Mouse (Mus musculus) layer of hippocampus, adult 9-10 months (tissue): ENCODE data around the gene Mmp25.

Source experiments
- DNase-seq: peaks from one replicate; pipeline ENCODE4 v3.0.0; 2022; ENCODE audit warnings: low spot score

Mmp25 gene

GRCm38 (mm10) chr17:23664556-23665021, 19.5 kb upstream of the Mmp25 start:
- DNase-seq = no peak

DNA sequence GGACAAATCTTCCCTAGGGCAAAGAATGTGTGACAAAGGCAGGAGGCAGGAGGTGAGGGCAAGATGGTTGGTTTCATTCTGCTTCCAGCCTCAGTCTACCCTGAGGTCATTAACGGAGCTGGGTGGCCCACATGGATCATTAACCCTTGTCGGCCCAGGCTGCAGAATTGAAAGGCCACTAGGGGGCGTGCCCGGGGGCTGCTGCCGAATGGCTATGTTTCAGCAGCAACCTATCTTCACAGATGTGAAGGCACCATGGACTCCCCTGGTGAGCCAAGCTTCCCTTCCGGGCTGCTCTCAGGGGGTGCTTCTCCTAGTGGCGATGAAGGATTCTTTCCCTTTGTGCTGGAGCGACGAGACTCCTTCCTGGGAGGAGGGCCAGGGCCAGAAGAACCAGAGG, 16.4 kb upstream of the Mmp25 start:
- no peak for DNase-seq

- DNase-seq = no peak
Observed at GRCm38 (mm10) chr17:23660876-23661200, 15.8 kb upstream of the Mmp25 start.

DNA sequence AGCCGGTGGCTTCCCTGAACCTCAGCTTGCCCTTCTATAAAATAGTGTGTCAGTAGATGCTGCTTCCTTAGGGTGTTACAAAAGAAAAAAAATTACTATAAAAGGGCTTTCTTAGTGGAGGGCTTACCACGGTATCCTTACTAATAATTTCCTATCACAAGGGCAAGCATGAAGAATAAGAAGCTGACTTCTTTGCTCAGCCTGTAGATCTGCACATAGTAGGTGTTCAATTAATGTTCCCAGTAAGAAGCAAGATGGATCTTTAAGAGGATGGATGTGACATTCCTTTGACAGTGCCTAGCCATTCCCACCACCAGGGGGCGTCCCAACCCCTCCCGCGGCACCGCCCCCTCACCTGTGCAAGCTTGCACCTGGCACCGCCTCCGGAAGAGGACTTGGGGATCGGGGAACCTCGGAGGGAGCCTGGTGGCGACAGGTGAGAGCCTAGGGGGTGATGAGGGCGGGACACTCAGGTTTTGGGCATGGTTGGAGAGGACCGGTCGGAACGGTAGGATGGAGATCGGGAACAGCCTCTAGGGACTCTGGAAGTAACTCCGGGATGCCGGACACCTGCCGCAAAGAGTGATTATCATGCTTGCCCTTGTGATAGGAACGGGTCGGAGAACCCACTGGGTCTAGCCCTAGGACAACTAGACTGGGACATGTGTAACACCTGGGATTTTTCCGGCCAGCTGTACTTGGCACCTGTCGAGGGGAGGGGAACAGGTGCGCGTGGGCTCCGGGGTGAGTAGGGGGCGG, 15.2 kb upstream of the Mmp25 start, which contains the start of gene Bicdl2:
Gene Bicdl2 (plus strand): TSS at position 390 of the 759 bp plus-strand sequence.
- DNase-seq = no peak

GRCm38 (mm10) chr17:23658450-23658849, 13.4 kb upstream of the Mmp25 start:
- no peak for DNase-seq

DNA sequence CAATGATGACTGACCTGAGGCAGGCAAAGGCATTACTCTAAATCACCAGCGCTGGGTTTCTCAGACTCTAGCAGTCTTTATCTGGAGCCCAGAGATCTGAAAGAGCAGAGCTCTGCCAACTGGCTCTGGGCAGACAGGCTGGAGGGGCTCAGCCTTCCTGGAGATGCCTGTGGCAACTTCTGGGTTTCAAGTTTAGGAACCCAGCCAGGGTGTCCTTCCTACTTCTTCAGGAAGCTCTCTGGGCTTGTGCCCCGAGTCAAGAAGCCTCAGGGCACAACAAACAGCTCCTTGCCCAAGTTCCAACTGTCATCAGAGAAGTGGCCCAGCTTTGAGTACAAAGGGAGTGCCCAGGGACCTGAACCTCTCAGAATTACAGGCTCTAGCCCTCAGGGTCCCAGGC, 9.3 kb upstream of the Mmp25 start:
- DNase-seq = no peak

DNA sequence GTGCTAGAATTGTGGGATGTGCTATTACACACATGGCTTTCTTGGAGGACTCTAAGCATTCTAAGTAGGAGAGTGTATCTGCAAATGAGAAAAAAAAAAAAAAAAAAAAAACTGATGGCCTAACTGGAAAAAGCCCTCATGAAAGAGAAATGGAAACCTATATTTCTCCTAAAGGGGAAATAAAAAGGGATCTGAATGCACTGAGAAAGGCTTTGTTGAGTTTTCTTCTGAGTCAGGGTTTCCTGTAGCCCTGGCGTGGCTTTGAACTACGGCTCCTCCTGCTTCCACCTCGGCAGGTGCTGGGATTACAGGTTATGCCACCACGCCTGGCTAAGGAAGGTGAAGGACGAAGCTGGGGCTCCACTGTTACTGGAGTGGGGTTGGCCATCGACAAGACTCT, 8.9 kb upstream of the Mmp25 start:
- DNase-seq = no peak

DNA sequence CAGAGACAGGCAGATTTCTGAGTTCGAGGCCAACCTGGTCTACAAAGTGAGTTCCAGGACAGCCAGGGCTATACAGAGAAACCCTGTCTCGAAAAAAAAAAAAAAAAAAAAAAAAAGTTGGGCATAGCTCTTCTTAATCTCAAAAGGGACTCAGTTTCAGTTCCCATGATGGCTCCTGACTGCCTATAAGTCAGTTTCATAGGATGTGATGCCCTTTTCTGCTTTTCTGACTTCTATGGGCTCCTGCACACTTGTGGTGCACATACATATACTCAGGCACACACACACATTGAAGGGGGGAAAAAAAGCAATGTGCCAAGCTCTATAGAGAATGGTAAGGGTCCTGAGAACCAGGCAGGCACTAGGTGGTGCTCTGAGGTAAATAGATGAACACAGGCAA, 8.2 kb upstream of the Mmp25 start:
- no peak for DNase-seq

- DNase-seq = no peak
Observed at GRCm38 (mm10) chr17:23651363-23651762, 6.3 kb upstream of the Mmp25 start.

GRCm38 (mm10) chr17:23645894-23646293, 817 bp upstream of the Mmp25 start:
- no peak for DNase-seq

DNA sequence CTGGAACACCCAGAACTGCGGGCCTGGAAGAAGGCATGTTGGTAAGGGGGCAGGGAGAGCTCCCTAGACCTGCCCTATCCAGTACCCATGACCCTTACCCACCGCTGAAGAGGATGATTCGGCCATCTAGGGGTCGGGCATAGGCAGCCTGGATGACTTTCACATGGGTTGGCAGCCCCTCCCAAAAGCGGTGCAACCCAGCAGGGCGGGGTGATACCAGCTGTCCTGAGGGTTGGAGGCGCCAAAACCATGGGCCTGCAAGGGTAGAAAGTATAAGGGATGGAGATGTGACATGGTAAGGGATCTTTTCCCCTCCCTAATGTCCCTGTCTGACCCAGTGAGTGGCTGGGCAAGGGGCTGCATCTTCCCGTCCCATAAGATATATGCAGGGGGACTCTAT, 13.8 kb downstream of the Mmp25 start:
- no peak for DNase-seq

GRCm38 (mm10) chr17:23630195-23631020, 14.7 kb downstream of the Mmp25 start:
- peak; percentile 63 for DNase-seq

GRCm38 (mm10) chr17:23627813-23628212, 17.3 kb downstream of the Mmp25 start:
- DNase-seq = no peak

- DNase-seq = no peak
Observed at GRCm38 (mm10) chr17:23620351-23620750, 24.7 kb downstream of the Mmp25 start.

DNA sequence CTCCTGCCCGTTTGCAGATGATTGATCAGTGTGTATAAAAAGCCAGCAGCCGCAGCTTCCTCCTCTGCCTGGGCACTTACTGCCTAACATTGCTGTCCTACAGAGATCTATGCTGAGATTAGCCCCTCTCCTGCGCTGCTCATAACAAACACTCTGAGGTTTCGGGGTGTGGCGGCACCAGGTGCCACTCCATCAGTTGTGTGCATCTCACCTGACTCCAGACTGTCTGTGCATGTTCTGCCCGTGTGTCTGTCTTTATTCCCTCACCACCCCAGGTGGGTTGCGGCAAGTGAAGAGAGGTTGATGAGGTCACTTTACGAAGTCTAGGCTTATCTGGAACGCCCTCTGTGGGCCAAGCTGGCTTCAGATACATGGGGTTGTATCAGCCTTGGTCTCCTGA, 28.0 kb downstream of the Mmp25 start:
- DNase-seq = no peak

DNA sequence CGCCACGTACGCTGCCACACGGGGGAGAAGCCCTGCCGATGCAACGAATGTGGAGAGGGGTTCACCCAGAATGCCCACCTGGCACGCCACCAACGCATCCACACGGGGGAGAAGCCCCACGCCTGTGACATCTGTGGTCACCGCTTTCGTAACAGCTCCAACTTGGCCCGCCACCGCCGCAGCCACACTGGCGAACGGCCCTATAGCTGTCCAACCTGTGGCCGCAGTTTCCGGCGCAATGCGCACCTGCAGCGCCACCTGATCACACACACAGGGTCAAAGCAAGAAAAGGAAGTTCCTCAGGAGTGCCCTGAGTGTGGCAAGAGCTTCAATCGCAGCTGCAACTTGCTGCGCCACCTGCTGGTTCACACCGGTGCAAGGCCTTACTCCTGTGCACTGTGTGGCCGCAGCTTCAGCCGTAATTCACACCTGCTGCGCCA, 34.7 kb downstream of the Mmp25 start:
- DNase-seq = no peak

GRCm38 (mm10) chr17:23609612-23610011, 35.5 kb downstream of the Mmp25 start:
- no peak for DNase-seq

DNA sequence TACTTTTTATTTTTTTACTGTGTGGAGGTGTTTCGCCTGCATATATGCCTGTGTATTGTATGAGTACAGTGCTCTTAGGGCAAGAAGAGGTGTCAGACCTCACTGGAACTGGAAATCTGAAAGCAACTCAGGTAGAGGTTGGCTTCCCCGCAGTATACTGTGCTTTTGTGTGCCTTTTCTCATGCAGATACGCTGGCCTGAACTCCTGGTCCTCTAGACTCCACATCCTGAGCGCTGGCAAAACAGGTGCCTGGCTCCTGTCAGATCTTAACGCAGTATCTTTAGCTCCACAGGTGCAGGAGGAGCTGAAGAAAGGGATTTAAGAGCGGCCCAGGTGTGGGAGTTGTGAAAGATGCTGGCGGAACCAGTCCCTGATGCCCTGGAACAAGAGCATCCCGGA, 39.9 kb downstream of the Mmp25 start:
- no peak for DNase-seq

DNA sequence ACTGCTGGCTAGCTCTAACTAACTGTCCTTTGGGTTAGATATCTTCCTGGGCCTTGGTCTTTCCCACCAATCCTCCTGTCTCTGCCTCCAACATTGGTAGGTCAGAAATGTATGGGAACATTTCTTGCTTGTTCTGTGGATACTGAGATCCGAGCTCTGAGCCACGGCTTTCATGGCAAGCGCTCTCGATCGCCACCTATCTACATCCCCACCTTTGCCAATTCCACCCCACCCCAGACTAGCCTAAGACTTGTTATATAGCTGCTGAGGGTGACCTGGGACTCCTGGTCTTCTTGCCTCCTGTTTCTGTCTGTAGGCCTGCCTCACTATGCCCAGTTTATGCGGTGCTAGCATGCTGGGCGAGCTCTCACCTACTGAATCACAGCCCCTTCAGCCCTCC, 40.7 kb downstream of the Mmp25 start:
- no peak for DNase-seq

- no peak for DNase-seq
Observed at GRCm38 (mm10) chr17:23603542-23603941, 41.5 kb downstream of the Mmp25 start.

DNA sequence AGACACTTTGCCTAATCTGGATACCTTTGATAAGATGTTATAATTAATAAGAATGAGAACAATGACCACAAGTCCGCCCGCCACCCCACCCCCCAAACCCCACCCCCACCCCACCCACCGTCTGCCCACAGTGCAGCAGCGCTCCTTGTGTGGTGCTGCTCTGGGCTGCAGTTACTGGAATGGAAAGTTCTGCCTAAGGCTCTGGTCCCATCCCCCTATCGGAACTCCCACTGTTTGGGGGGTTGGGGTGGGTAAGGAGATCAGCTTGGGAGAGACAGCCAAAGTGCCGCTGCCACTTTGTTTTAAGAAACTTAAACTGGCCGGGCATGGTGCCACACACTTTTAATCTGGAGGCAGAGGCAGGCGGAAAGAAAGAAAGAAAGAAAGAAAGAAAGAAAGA, 42.0 kb downstream of the Mmp25 start:
- no peak for DNase-seq

- DNase-seq = no peak
Observed at GRCm38 (mm10) chr17:23601836-23602585, 43.1 kb downstream of the Mmp25 start.
